14 mouse cellular contexts compared by ENCODE assay signal in genomic region chr15:102797020-102797618, GRCm38 (mm10).
A peak's percentile ranks its signal among the peaks of the same experiment; 100 is the strongest.
DNase-seq lines count a peak whose midpoint lies in the region; ATAC-seq and TF ChIP-seq lines count a peak whose summit lies in the region.
"Had no signal": no experiment of that assay in that cellular context is flagged by ENCODE, and none has a peak within 500 bp of the region (broad histone marks: within the 10 kb centered on the region; RNA-seq: fewer than 3 reads in every experiment).

No protein-coding gene starts in this region.

- peak; percentile 40; the same call in 1 of the 2 replicates for ATAC-seq in hindbrain, embryonic 14.5 days (ENCODE audit: low FRiP score)
- ATAC-seq in hindbrain, embryonic 11.5 days (ENCODE audit: low FRiP score) = no peak
- no peak for ATAC-seq in megakaryocyte progenitor cell, adult 5-6 weeks (replicated peaks; ENCODE audit: poor library complexity)

- no peak overlapping the region for H3K4me3 ChIP-seq in hindbrain, embryonic 14.5 days (replicated peaks; ENCODE audit: low read length)
- no peak overlapping the region for H3K4me3 ChIP-seq in hindbrain, embryonic 11.5 days (ENCODE audit: low read depth, low read length)
- H3K4me3 ChIP-seq in left cerebral cortex, adult 2 months = peak overlapping the region; percentile 47
- H3K4me3 ChIP-seq: limb, embryonic 12.5 days had no signal

- TF ChIP-seq CTCF in left cerebral cortex, adult 2 months (IDR thresholded peaks at IDR 0.05) = no peak

- H3K27ac ChIP-seq in hindbrain, embryonic 14.5 days = peak overlapping the region; percentile 80
- no peak overlapping the region for H3K27ac ChIP-seq in hindbrain, embryonic 11.5 days (ENCODE audit: low read depth, low read length)
- peak overlapping the region; percentile 94 for H3K27ac ChIP-seq in left cerebral cortex, adult 2 months
- H3K27ac ChIP-seq: limb, embryonic 12.5 days had no signal

- intact Hi-C loops in left cerebral cortex, adult 2 months (cut with DNase I) = no loop called here

- DNase-seq in hindbrain, embryonic 14.5 days (ENCODE audit: low spot score) = peak; percentile 74
- DNase-seq in hindbrain, embryonic 11.5 days (ENCODE audit: low spot score) = no peak
- DNase-seq in brain, embryonic 18.5 days (ENCODE audit: low read depth, low spot score) = peak; percentile 77
- DNase-seq in left cerebral cortex, adult 2 months (ENCODE audit: extremely low spot score in 1 of 2, low spot score in 2 of 2) = peak; percentile 35 to 54
- DNase-seq in right cerebral cortex, adult 2 months (ENCODE audit: low spot score in 2 of 2) = peak; percentile 51 to 54
- no peak for DNase-seq in spleen, adult 12 weeks (ENCODE audit: low spot score)
- DNase-seq in spleen, postnatal 14 days (ENCODE audit: low spot score in 2 of 2) = no peak
- DNase-seq: cerebellum, postnatal 25 days; kidney, postnatal 25 days; lung, adult 18-20 months; thymus, postnatal 14 days had no signal

- WGBS in hindbrain, embryonic 14.5 days = 41% methylated on average over 5 of the region's 5 CpGs
- WGBS in hindbrain, embryonic 11.5 days = 66% methylated on average over 5 of the region's 5 CpGs

- no peaks in the 10 kb centered on the region for H3K27me3 ChIP-seq in hindbrain, embryonic 14.5 days (ENCODE audit: control insufficient read depth, insufficient read depth, low read length)
- H3K27me3 ChIP-seq in hindbrain, embryonic 11.5 days (ENCODE audit: control insufficient read depth, insufficient read depth, low read length) = no peaks in the 10 kb centered on the region
- H3K27me3 ChIP-seq: limb, embryonic 12.5 days had no signal

- H3K9me3 ChIP-seq in hindbrain, embryonic 14.5 days (ENCODE audit: control insufficient read depth, low read length) = no peaks in the 10 kb centered on the region
- H3K9me3 ChIP-seq in hindbrain, embryonic 11.5 days (ENCODE audit: control insufficient read depth, low read length) = no peaks in the 10 kb centered on the region
- H3K9me3 ChIP-seq: limb, embryonic 12.5 days had no signal

- peak overlapping the region; percentile 42 for H3K4me2 ChIP-seq in hindbrain, embryonic 14.5 days (replicated peaks)
- no peak overlapping the region for H3K4me2 ChIP-seq in hindbrain, embryonic 11.5 days (replicated peaks; ENCODE audit: low read depth, low read length)
- H3K4me2 ChIP-seq: heart, embryonic 11.5 days; limb, embryonic 12.5 days had no signal

- peaks cover 18% of the 10 kb centered on the region for H3K4me1 ChIP-seq in hindbrain, embryonic 14.5 days (replicated peaks; ENCODE audit: control insufficient read depth, insufficient read depth, low read length)
- H3K4me1 ChIP-seq in hindbrain, embryonic 11.5 days (replicated peaks; ENCODE audit: control insufficient read depth, insufficient read depth, low read length) = no peaks in the 10 kb centered on the region
- H3K4me1 ChIP-seq: limb, embryonic 12.5 days had no signal

- 0 out of 2 replicates have a peak overlapping the region, but pooled peaks have one; percentile 36 for H3K9ac ChIP-seq in hindbrain, embryonic 14.5 days
- no peak overlapping the region for H3K9ac ChIP-seq in hindbrain, embryonic 11.5 days (ENCODE audit: low read depth, low read length)
- H3K9ac ChIP-seq: limb, embryonic 12.5 days had no signal

- H3K36me3 ChIP-seq in hindbrain, embryonic 14.5 days (replicated peaks; ENCODE audit: control insufficient read depth, insufficient read depth) = no peaks in the 10 kb centered on the region
- no peaks in the 10 kb centered on the region for H3K36me3 ChIP-seq in hindbrain, embryonic 11.5 days (ENCODE audit: control insufficient read depth, insufficient read depth, low read length)
- H3K36me3 ChIP-seq: limb, embryonic 12.5 days had no signal

Comparison
In these comparisons a context has a peak if more than half of its experiments do, and no peak if none do; other contexts are left out.
1. DNase-seq: peak in hindbrain, embryonic 14.5 days (single experiment), brain, embryonic 18.5 days (single experiment), left cerebral cortex, adult 2 months (2 of 2) and right cerebral cortex, adult 2 months (2 of 2); none in hindbrain, embryonic 11.5 days (single experiment), spleen, adult 12 weeks (single experiment) and spleen, postnatal 14 days (0 of 2).